Mouse (Mus musculus) T-helper 1 cell (primary cell): ENCODE data around the gene Upb1.
"Not testable (repeated sequence)": the region's sequence is repeated elsewhere in the genome, so short reads cannot be mapped to it uniquely, and the experiment has no call there.

Experiments
- in situ Hi-C: fragments of 300-600 bp; cut with MboI, MseI; formaldehyde crosslinking; loops from one replicate; pipeline ENCODE4 v1.15.1; 2025; ENCODE audit warnings: high pct_unique_total_duplicates

Gene Upb1

GRCm38 (mm10) chr10:75451036-75451786 is 50.3 kb downstream of the Upb1 start:
- in situ Hi-C loops, result no loop called here

GRCm38 (mm10) chr10:75456061-75456831 is 55.3 kb downstream of the Upb1 start:
- in situ Hi-C loops, result loop anchor here (5.0 kb wide), 1 partner anchor 84 kb away; no protein-coding TSS in a partner anchor

GRCm38 (mm10) chr10:75457852-75458251 is 56.9 kb downstream of the Upb1 start:
- in situ Hi-C loops, result loop anchor here (5.0 kb wide), 1 partner anchor 86 kb away; no protein-coding TSS in a partner anchor

- in situ Hi-C loops, result loop anchor here (5.0 kb wide), 1 partner anchor 86 kb away; no protein-coding TSS in a partner anchor
Observed at GRCm38 (mm10) chr10:75458329-75458728, 57.4 kb downstream of the Upb1 start.

GRCm38 (mm10) chr10:75462728-75463127 is 61.8 kb downstream of the Upb1 start:
- in situ Hi-C loops, result no loop called here

- in situ Hi-C loops, result no loop called here
Observed at GRCm38 (mm10) chr10:75465781-75466550, 65.1 kb downstream of the Upb1 start.

GRCm38 (mm10) chr10:75473411-75473810 is 72.5 kb downstream of the Upb1 start:
- in situ Hi-C loops, result no loop called here

- in situ Hi-C loops, result no loop called here
Observed at GRCm38 (mm10) chr10:75474571-75474970, 73.7 kb downstream of the Upb1 start.

- in situ Hi-C loops, result not testable (repeated sequence)
Observed at GRCm38 (mm10) chr10:75475139-75475850, 74.4 kb downstream of the Upb1 start.

GRCm38 (mm10) chr10:75477034-75477433 is 76.1 kb downstream of the Upb1 start:
- in situ Hi-C loops, result no loop called here

- in situ Hi-C loops, result loop anchor here (5.0 kb wide), 1 partner anchor 33 kb away; no protein-coding TSS in a partner anchor
Observed at GRCm38 (mm10) chr10:75479955-75480354, 79.0 kb downstream of the Upb1 start.

GRCm38 (mm10) chr10:75481703-75482102 is 80.8 kb downstream of the Upb1 start:
- in situ Hi-C loops, result loop anchor here (5.0 kb wide), 1 partner anchor 34 kb away; no protein-coding TSS in a partner anchor

- in situ Hi-C loops, result loop anchor here (5.0 kb wide), 1 partner anchor 35 kb away; no protein-coding TSS in a partner anchor
Observed at GRCm38 (mm10) chr10:75482271-75482670, 81.4 kb downstream of the Upb1 start.

- in situ Hi-C loops, result loop anchor here (5.0 kb wide), 1 partner anchor 36 kb away; no protein-coding TSS in a partner anchor
Observed at GRCm38 (mm10) chr10:75482919-75483483, 82.1 kb downstream of the Upb1 start.

GRCm38 (mm10) chr10:75484066-75484465 is 83.2 kb downstream of the Upb1 start:
- in situ Hi-C loops, result loop anchor here (5.0 kb wide), 1 partner anchor 37 kb away; no protein-coding TSS in a partner anchor

- in situ Hi-C loops, result loop anchor here (5.0 kb wide), 2 partner anchors 37 to 302 kb away; no protein-coding TSS in a partner anchor
Observed at GRCm38 (mm10) chr10:75484767-75485166, 83.9 kb downstream of the Upb1 start.

GRCm38 (mm10) chr10:75486086-75486979 is 85.4 kb downstream of the Upb1 start:
- in situ Hi-C loops, result loop anchor here (5.0 kb wide), 1 partner anchor 304 kb away; no protein-coding TSS in a partner anchor

- in situ Hi-C loops, result loop anchor here (5.0 kb wide), 1 partner anchor 305 kb away; no protein-coding TSS in a partner anchor
Observed at GRCm38 (mm10) chr10:75487131-75487530, 86.2 kb downstream of the Upb1 start.

- in situ Hi-C loops, result loop anchor here (5.0 kb wide), 1 partner anchor 307 kb away; no protein-coding TSS in a partner anchor
Observed at GRCm38 (mm10) chr10:75489522-75489921, 88.6 kb downstream of the Upb1 start.
